9 mouse cellular contexts compared by ENCODE assay signal in the genomic region with DNA sequence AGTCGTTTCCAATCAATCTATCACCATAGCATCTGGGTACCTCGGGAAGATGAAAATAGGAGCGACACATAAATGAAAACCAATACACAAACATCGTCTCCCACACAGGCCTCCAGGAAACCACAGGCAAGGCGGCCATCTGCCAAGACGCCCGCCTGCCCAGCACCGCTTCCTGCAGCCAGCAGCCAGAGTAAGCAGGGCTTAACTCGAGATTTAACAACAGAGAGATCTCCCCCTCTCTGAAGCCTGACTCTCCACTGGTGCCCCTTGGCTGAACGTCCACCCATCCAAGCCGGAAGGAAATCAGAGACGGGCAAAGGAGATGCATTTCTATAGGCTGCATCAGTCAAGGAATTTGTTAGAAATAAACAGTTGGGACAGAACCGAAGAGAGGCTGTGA. TPM values are rescaled to one million over a fixed set of nuclear protein-coding genes. Genes with fewer than 3 reads are reported as not detected.
DNase-seq lines count a peak whose midpoint lies in the region; ATAC-seq lines count a peak whose summit lies in the region.
"Had no signal": no experiment of that assay in that cellular context is flagged by ENCODE, and none has a peak within 500 bp of the region (broad histone marks: within the 10 kb centered on the region; RNA-seq: fewer than 3 reads in every experiment).

No protein-coding gene starts in this region.

- no peak overlapping the region for H3K4me2 ChIP-seq in forebrain, embryonic 11.5 days (ENCODE audit: low read depth, low read length, severe bottlenecking)
- H3K4me2 ChIP-seq in midbrain, embryonic 11.5 days, result no peak overlapping the region
- H3K4me2 ChIP-seq in neural tube, embryonic 13.5 days, result peak overlapping the region; percentile 5; the same call in 1 of the 2 replicates

- 72% methylated on average over 13 of the region's 13 CpGs for WGBS in forebrain, embryonic 10.5 days
- 77% methylated on average over 13 of the region's 13 CpGs for WGBS in forebrain, embryonic 11.5 days
- 66% methylated on average over 13 of the region's 13 CpGs for WGBS in midbrain, embryonic 11.5 days
- WGBS in midbrain, embryonic 10.5 days, result 64% methylated on average over 13 of the region's 13 CpGs
- 42% methylated on average over 13 of the region's 13 CpGs for WGBS in neural tube, embryonic 13.5 days

- H3K27me3 ChIP-seq in forebrain, embryonic 10.5 days (ENCODE audit: poor library complexity, severe bottlenecking), result no peaks in the 10 kb centered on the region; the same call in 1 of the 2 replicates
- no peaks in the 10 kb centered on the region for H3K27me3 ChIP-seq in forebrain, embryonic 11.5 days (ENCODE audit: control insufficient read depth, insufficient read depth, low read length)
- no peaks in the 10 kb centered on the region for H3K27me3 ChIP-seq in midbrain, embryonic 11.5 days (ENCODE audit: control insufficient read depth, insufficient read depth, low read length)
- H3K27me3 ChIP-seq in midbrain, embryonic 10.5 days (ENCODE audit: low read depth, poor library complexity, severe bottlenecking), result peaks cover 17% of the 10 kb centered on the region; the same call in 1 of the 2 replicates
- no peaks in the 10 kb centered on the region for H3K27me3 ChIP-seq in neural tube, embryonic 13.5 days

- H3K4me1 ChIP-seq in forebrain, embryonic 10.5 days, result peaks cover 32% of the 10 kb centered on the region
- H3K4me1 ChIP-seq in forebrain, embryonic 11.5 days (replicated peaks; ENCODE audit: control insufficient read depth, insufficient read depth, low read length), result peaks cover 1% of the 10 kb centered on the region; the same call in 1 of the 2 replicates
- H3K4me1 ChIP-seq in midbrain, embryonic 11.5 days (ENCODE audit: control insufficient read depth, insufficient read depth, low read length), result peaks cover 5% of the 10 kb centered on the region
- peaks cover 37% of the 10 kb centered on the region for H3K4me1 ChIP-seq in midbrain, embryonic 10.5 days
- H3K4me1 ChIP-seq in neural tube, embryonic 13.5 days (replicated peaks), result peaks cover 30% of the 10 kb centered on the region

- H3K9ac ChIP-seq in forebrain, embryonic 11.5 days (ENCODE audit: low read length), result no peak overlapping the region
- H3K9ac ChIP-seq in midbrain, embryonic 11.5 days (ENCODE audit: low read length), result no peak overlapping the region
- H3K9ac ChIP-seq in neural tube, embryonic 13.5 days, result no peak overlapping the region

- no peak for ATAC-seq in forebrain, embryonic 11.5 days (replicated peaks; ENCODE audit: low FRiP score)
- ATAC-seq in midbrain, embryonic 11.5 days (ENCODE audit: low FRiP score), result no peak
- ATAC-seq in neural tube, embryonic 13.5 days (ENCODE audit: low read depth), result no peak

- peaks cover 12% of the 10 kb centered on the region for H3K36me3 ChIP-seq in forebrain, embryonic 10.5 days (replicated peaks)
- H3K36me3 ChIP-seq in forebrain, embryonic 11.5 days (ENCODE audit: control insufficient read depth, insufficient read depth, low read length), result no peaks in the 10 kb centered on the region
- no peaks in the 10 kb centered on the region for H3K36me3 ChIP-seq in midbrain, embryonic 11.5 days (ENCODE audit: control insufficient read depth, insufficient read depth, low read length)
- H3K36me3 ChIP-seq in midbrain, embryonic 10.5 days, result peaks cover 12% of the 10 kb centered on the region; the same call in 1 of the 2 replicates
- no peaks in the 10 kb centered on the region for H3K36me3 ChIP-seq in neural tube, embryonic 13.5 days

- DNase-seq in forebrain, embryonic 10.5 days (ENCODE audit: extremely low spot score, low spot score), result no peak
- DNase-seq in forebrain, embryonic 11.5 days (ENCODE audit: low spot score), result no peak
- DNase-seq in midbrain, embryonic 11.5 days (ENCODE audit: low spot score, missing footprints), result peak; percentile 84
- no peak for DNase-seq in midbrain, embryonic 10.5 days (ENCODE audit: low spot score)
- DNase-seq in kidney, postnatal 10 days, result peak; percentile 59
- no peak for DNase-seq in urinary bladder, postnatal 36 days (ENCODE audit: low spot score in 2 of 2)
- no peak for DNase-seq in gastrocnemius, postnatal 36 days

- intact Hi-C loops in gastrocnemius, postnatal 36 days (cut with DNase I), result no loop called here

- no peak overlapping the region for H3K4me3 ChIP-seq in forebrain, embryonic 10.5 days
- H3K4me3 ChIP-seq in forebrain, embryonic 11.5 days (ENCODE audit: low read depth, low read length), result no peak overlapping the region
- H3K4me3 ChIP-seq in midbrain, embryonic 11.5 days (ENCODE audit: low read depth, low read length), result no peak overlapping the region
- no peak overlapping the region for H3K4me3 ChIP-seq in midbrain, embryonic 10.5 days
- H3K4me3 ChIP-seq in neural tube, embryonic 13.5 days, result no peak overlapping the region
- H3K4me3 ChIP-seq: erythroblast, embryonic 14.5 days had no signal

- H3K27ac ChIP-seq in forebrain, embryonic 10.5 days, result peak overlapping the region; percentile 1; the same call in 1 of the 2 replicates
- H3K27ac ChIP-seq in forebrain, embryonic 11.5 days (ENCODE audit: low read depth, low read length), result no peak overlapping the region
- H3K27ac ChIP-seq in midbrain, embryonic 11.5 days (ENCODE audit: low read depth, low read length), result no peak overlapping the region
- H3K27ac ChIP-seq in midbrain, embryonic 10.5 days (replicated peaks), result no peak overlapping the region
- peak overlapping the region; percentile 65 for H3K27ac ChIP-seq in neural tube, embryonic 13.5 days (replicated peaks)

- peaks cover 22% of the 10 kb centered on the region; the same call in 1 of the 2 replicates for H3K9me3 ChIP-seq in forebrain, embryonic 10.5 days
- no peaks in the 10 kb centered on the region for H3K9me3 ChIP-seq in forebrain, embryonic 11.5 days (ENCODE audit: control insufficient read depth, low read length)
- no peaks in the 10 kb centered on the region; the same call in 1 of the 2 replicates for H3K9me3 ChIP-seq in midbrain, embryonic 11.5 days (ENCODE audit: control insufficient read depth, low read length)
- peaks cover 16% of the 10 kb centered on the region for H3K9me3 ChIP-seq in midbrain, embryonic 10.5 days (replicated peaks)
- no peaks in the 10 kb centered on the region; the same call in 1 of the 2 replicates for H3K9me3 ChIP-seq in neural tube, embryonic 13.5 days

RNA-seq across cellular contexts. Expression of a gene that starts 21.1 kb away (rescaled TPM):
- 2.3 and 2.8 TPM in 2 replicates for polyA plus RNA-seq in forebrain, embryonic 10.5 days (2016; fragmentation: Nextera tagmentation; extraction: Ambion mirVana)
- 5.2 and 5.3 TPM in 2 replicates for polyA plus RNA-seq in forebrain, embryonic 11.5 days (2014; fragmentation: Nextera tagmentation; extraction: Ambion mirVana)
- 3.1 and 3.2 TPM in 2 replicates for polyA plus RNA-seq in midbrain, embryonic 11.5 days (2014; fragmentation: Nextera tagmentation; extraction: Ambion mirVana)
- 2.8 and 3.1 TPM in 2 replicates for polyA plus RNA-seq in midbrain, embryonic 10.5 days (2016; fragmentation: Nextera tagmentation; extraction: Ambion mirVana)
- polyA plus RNA-seq in neural tube, embryonic 13.5 days (2015; fragmentation: Nextera tagmentation; extraction: Ambion mirVana), result 5.3 and 5.7 TPM in 2 replicates
- total RNA-seq in gastrocnemius, postnatal 36 days (2021), result 1 to 10 TPM; 3.1 to 3.8 TPM

Comparison
In these comparisons a context has a peak if more than half of its experiments do, and no peak if none do; other contexts are left out.
1. DNase-seq: peak in midbrain, embryonic 11.5 days (single experiment) and kidney, postnatal 10 days (single experiment); none in forebrain, embryonic 10.5 days (single experiment), forebrain, embryonic 11.5 days (single experiment), midbrain, embryonic 10.5 days (single experiment), urinary bladder, postnatal 36 days (0 of 2) and gastrocnemius, postnatal 36 days (0 of 2).
2. H3K27ac ChIP-seq: peak in forebrain, embryonic 10.5 days (single experiment) and neural tube, embryonic 13.5 days (single experiment); none in forebrain, embryonic 11.5 days (single experiment), midbrain, embryonic 11.5 days (single experiment) and midbrain, embryonic 10.5 days (single experiment).